16 mouse cellular contexts compared by ENCODE assay signal in genomic region chr11:115421972-115422371, GRCm38 (mm10). TPM values are rescaled to one million over a fixed set of nuclear protein-coding genes. Genes with fewer than 3 reads are reported as not detected.
DNase-seq lines count a peak whose midpoint lies in the region; ATAC-seq lines count a peak whose summit lies in the region.
"Had no signal": no experiment of that assay in that cellular context is flagged by ENCODE, and none has a peak within 500 bp of the region (broad histone marks: within the 10 kb centered on the region; RNA-seq: fewer than 3 reads in every experiment).

No protein-coding gene starts in this region.

- H3K4me1 ChIP-seq in hindbrain, embryonic 15.5 days (replicated peaks), result peaks cover 35% of the 10 kb centered on the region
- peaks cover 35% of the 10 kb centered on the region for H3K4me1 ChIP-seq in hindbrain, embryonic 10.5 days (replicated peaks)
- H3K4me1 ChIP-seq in neural tube, embryonic 12.5 days, result peaks cover 23% of the 10 kb centered on the region
- H3K4me1 ChIP-seq in neural tube, embryonic 15.5 days, result peaks cover 47% of the 10 kb centered on the region

- H3K9ac ChIP-seq in hindbrain, embryonic 15.5 days, result no peak overlapping the region
- no peak overlapping the region for H3K9ac ChIP-seq in neural tube, embryonic 12.5 days
- no peak overlapping the region for H3K9ac ChIP-seq in neural tube, embryonic 15.5 days (replicated peaks)
- H3K9ac ChIP-seq: limb, embryonic 15.5 days had no signal

- ATAC-seq in hindbrain, embryonic 15.5 days (ENCODE audit: low FRiP score, low read depth), result no peak
- ATAC-seq in neural tube, embryonic 12.5 days (ENCODE audit: low FRiP score, low read depth), result no peak
- ATAC-seq in neural tube, embryonic 15.5 days (ENCODE audit: low FRiP score), result no peak

- no peak overlapping the region for H3K4me3 ChIP-seq in hindbrain, embryonic 15.5 days
- H3K4me3 ChIP-seq in hindbrain, embryonic 10.5 days, result no peak overlapping the region
- H3K4me3 ChIP-seq in neural tube, embryonic 12.5 days, result no peak overlapping the region
- H3K4me3 ChIP-seq in neural tube, embryonic 15.5 days (replicated peaks), result no peak overlapping the region

- H3K9me3 ChIP-seq in hindbrain, embryonic 15.5 days, result no peaks in the 10 kb centered on the region
- H3K9me3 ChIP-seq in hindbrain, embryonic 10.5 days, result no peaks in the 10 kb centered on the region
- no peaks in the 10 kb centered on the region for H3K9me3 ChIP-seq in neural tube, embryonic 12.5 days
- no peaks in the 10 kb centered on the region for H3K9me3 ChIP-seq in neural tube, embryonic 15.5 days (replicated peaks)
- H3K9me3 ChIP-seq: limb, embryonic 15.5 days; megakaryocyte, embryonic 14.5 days had no signal

- H3K27me3 ChIP-seq in hindbrain, embryonic 15.5 days, result no peaks in the 10 kb centered on the region
- H3K27me3 ChIP-seq in hindbrain, embryonic 10.5 days (ENCODE audit: insufficient read depth, poor library complexity, severe bottlenecking), result no peaks in the 10 kb centered on the region
- H3K27me3 ChIP-seq in neural tube, embryonic 12.5 days (replicated peaks), result no peaks in the 10 kb centered on the region
- no peaks in the 10 kb centered on the region for H3K27me3 ChIP-seq in neural tube, embryonic 15.5 days (replicated peaks)
- H3K27me3 ChIP-seq: limb, embryonic 15.5 days; megakaryocyte, embryonic 14.5 days had no signal

- no peak for DNase-seq in hindbrain, embryonic 10.5 days (ENCODE audit: low spot score)
- DNase-seq in R1 (ENCODE audit: low read depth, low spot score), result peak; percentile 26
- peak; percentile 52 for DNase-seq in thymus, postnatal 14 days
- no peak for DNase-seq in layer of hippocampus, postnatal 25 days (ENCODE audit: extremely low spot score in 1 of 2, low spot score in 1 of 2)
- DNase-seq: cerebellum, adult 8-10 months; heart, postnatal 10 days; kidney, postnatal 14 days; lung, embryonic 14.5 days had no signal

- H3K36me3 ChIP-seq in hindbrain, embryonic 15.5 days, result peaks cover 20% of the 10 kb centered on the region
- H3K36me3 ChIP-seq in hindbrain, embryonic 10.5 days, result peaks cover 53% of the 10 kb centered on the region
- peaks cover 39% of the 10 kb centered on the region for H3K36me3 ChIP-seq in neural tube, embryonic 12.5 days
- H3K36me3 ChIP-seq in neural tube, embryonic 15.5 days, result peaks cover 28% of the 10 kb centered on the region

- 94% methylated on average over 16 of the region's 16 CpGs for WGBS in hindbrain, embryonic 15.5 days
- WGBS in hindbrain, embryonic 10.5 days, result 93% methylated on average over 16 of the region's 16 CpGs
- 93% methylated on average over 16 of the region's 16 CpGs for WGBS in neural tube, embryonic 12.5 days
- 91% methylated on average over 16 of the region's 16 CpGs for WGBS in neural tube, embryonic 15.5 days

- H3K4me2 ChIP-seq in hindbrain, embryonic 15.5 days, result peak overlapping the region; percentile 94; the same call in 1 of the 2 replicates
- 0 out of 2 replicates have a peak overlapping the region, but pooled peaks have one; percentile 16 for H3K4me2 ChIP-seq in neural tube, embryonic 12.5 days (replicated peaks)
- H3K4me2 ChIP-seq in neural tube, embryonic 15.5 days, result no peak overlapping the region

- H3K27ac ChIP-seq in hindbrain, embryonic 15.5 days (replicated peaks), result no peak overlapping the region
- H3K27ac ChIP-seq in hindbrain, embryonic 10.5 days, result no peak overlapping the region
- no peak overlapping the region for H3K27ac ChIP-seq in neural tube, embryonic 12.5 days
- H3K27ac ChIP-seq in neural tube, embryonic 15.5 days (replicated peaks), result no peak overlapping the region
- H3K27ac ChIP-seq: limb, embryonic 15.5 days had no signal

RNA-seq across cellular contexts. Expression of gene Kctd2, which starts 2.0 kb away (rescaled TPM):
- polyA plus RNA-seq in hindbrain, embryonic 15.5 days (2015; fragmentation: Nextera tagmentation; extraction: Ambion mirVana), result 23.6 and 26.2 TPM in 2 replicates
- 15.0 and 20.1 TPM in 2 replicates for polyA plus RNA-seq in hindbrain, embryonic 10.5 days (2016; fragmentation: Nextera tagmentation; extraction: Ambion mirVana)
- 29.7 and 29.9 TPM in 2 replicates for polyA plus RNA-seq in neural tube, embryonic 12.5 days (2016; fragmentation: Nextera tagmentation; extraction: Ambion mirVana)
- polyA plus RNA-seq in neural tube, embryonic 15.5 days (2015; fragmentation: Nextera tagmentation; extraction: Ambion mirVana), result 19.0 and 22.4 TPM in 2 replicates
- 10 to 100 TPM; 65.4 to 74.6 TPM for total RNA-seq in layer of hippocampus, postnatal 25 days (2021)

RNA-seq across cellular contexts. Expression of gene Atp5h, which starts 2.2 kb away (rescaled TPM):
- 877 and 940 TPM in 2 replicates for polyA plus RNA-seq in hindbrain, embryonic 15.5 days (2015; fragmentation: Nextera tagmentation; extraction: Ambion mirVana)
- polyA plus RNA-seq in hindbrain, embryonic 10.5 days (2016; fragmentation: Nextera tagmentation; extraction: Ambion mirVana), result 878 and 961 TPM in 2 replicates
- polyA plus RNA-seq in neural tube, embryonic 12.5 days (2016; fragmentation: Nextera tagmentation; extraction: Ambion mirVana), result 890 and 895 TPM in 2 replicates
- polyA plus RNA-seq in neural tube, embryonic 15.5 days (2015; fragmentation: Nextera tagmentation; extraction: Ambion mirVana), result 949 and 1,025 TPM in 2 replicates
- 100 to 1,000 TPM; 459 to 515 TPM for total RNA-seq in layer of hippocampus, postnatal 25 days (2021)

RNA-seq across cellular contexts. Expression of gene Trim80, which starts 18.4 kb away (rescaled TPM):
- polyA plus RNA-seq in hindbrain, embryonic 15.5 days (2015; fragmentation: Nextera tagmentation; extraction: Ambion mirVana), result not detected in 2 replicates
- polyA plus RNA-seq in hindbrain, embryonic 10.5 days (2016; fragmentation: Nextera tagmentation; extraction: Ambion mirVana), result 0.08 and 0.16 TPM in 2 replicates
- not detected in 2 replicates for polyA plus RNA-seq in neural tube, embryonic 12.5 days (2016; fragmentation: Nextera tagmentation; extraction: Ambion mirVana)
- 0.09 and 0.10 TPM in 2 replicates for polyA plus RNA-seq in neural tube, embryonic 15.5 days (2015; fragmentation: Nextera tagmentation; extraction: Ambion mirVana)
- total RNA-seq in layer of hippocampus, postnatal 25 days (2021), result not detected
- total RNA-seq: heart, postnatal 10 days; layer of hippocampus, postnatal 14 days had no signal
- polyA plus RNA-seq: embryonic facial prominence, embryonic 11.5 days; limb, embryonic 15.5 days; lung, embryonic 14.5 days; stomach, embryonic 14.5 days had no signal

RNA-seq across cellular contexts. Expression of gene Mrpl58, which starts 18.4 kb away (rescaled TPM):
- polyA plus RNA-seq in hindbrain, embryonic 15.5 days (2015; fragmentation: Nextera tagmentation; extraction: Ambion mirVana), result 180 and 190 TPM in 2 replicates
- polyA plus RNA-seq in hindbrain, embryonic 10.5 days (2016; fragmentation: Nextera tagmentation; extraction: Ambion mirVana), result 228 and 253 TPM in 2 replicates
- polyA plus RNA-seq in neural tube, embryonic 12.5 days (2016; fragmentation: Nextera tagmentation; extraction: Ambion mirVana), result 193 and 199 TPM in 2 replicates
- 175 and 183 TPM in 2 replicates for polyA plus RNA-seq in neural tube, embryonic 15.5 days (2015; fragmentation: Nextera tagmentation; extraction: Ambion mirVana)
- total RNA-seq in layer of hippocampus, postnatal 25 days (2021), result 100 to 1,000 TPM; 102 to 103 TPM

RNA-seq across cellular contexts. Expression of gene Cdr2l, which starts 40.3 kb away (rescaled TPM):
- polyA plus RNA-seq in hindbrain, embryonic 15.5 days (2015; fragmentation: Nextera tagmentation; extraction: Ambion mirVana), result 25.0 and 27.0 TPM in 2 replicates
- polyA plus RNA-seq in hindbrain, embryonic 10.5 days (2016; fragmentation: Nextera tagmentation; extraction: Ambion mirVana), result 16.1 and 21.4 TPM in 2 replicates
- polyA plus RNA-seq in neural tube, embryonic 12.5 days (2016; fragmentation: Nextera tagmentation; extraction: Ambion mirVana), result 30.0 and 30.1 TPM in 2 replicates
- polyA plus RNA-seq in neural tube, embryonic 15.5 days (2015; fragmentation: Nextera tagmentation; extraction: Ambion mirVana), result 21.5 and 23.9 TPM in 2 replicates
- total RNA-seq in layer of hippocampus, postnatal 25 days (2021), result 10 to 100 TPM; 21.7 to 22.8 TPM

Comparison
In these comparisons a context has a peak if more than half of its experiments do, and no peak if none do; other contexts are left out.
1. DNase-seq: peak in R1 (single experiment) and thymus, postnatal 14 days (single experiment); none in hindbrain, embryonic 10.5 days (single experiment) and layer of hippocampus, postnatal 25 days (0 of 2).